Mouse (Mus musculus) G1E (cell line): ENCODE measurements around the gene Mboat1. TPM values are rescaled to one million over a fixed set of nuclear protein-coding genes. Genes with fewer than 3 reads are reported as not detected.

Experiments
- ATAC-seq: 2 replicates; pipeline ENCODE4 v1.8.0; 2016; ENCODE audit warnings: mild to moderate bottlenecking; ENCODE audit not compliant: insufficient number of reproducible peaks, poor library complexity, low FRiP score, severe bottlenecking; ENCODE audit errors: extremely low read depth
- DNase-seq: peaks from one replicate; pipeline ENCODE4 v3.0.0; 2012; ENCODE audit warnings: low spot score
- H3K27me3 ChIP-seq: 2 replicates; pipeline ENCODE4 v1.6.1; 2012; ENCODE audit warnings: mild to moderate bottlenecking, low read length, inconsistent platforms; ENCODE audit not compliant: insufficient read depth
- H3K36me3 ChIP-seq: replicated peaks from 2 replicates; pipeline ENCODE3; 2012; ENCODE audit warnings: mild to moderate bottlenecking, inconsistent platforms
- H3K4me1 ChIP-seq: 2 replicates; pipeline ENCODE4 v1.6.1; 2012; ENCODE audit warnings: low read depth, low read length, inconsistent platforms, mixed read lengths; ENCODE audit not compliant: insufficient read depth
- H3K4me3 ChIP-seq: 2 replicates; pipeline ENCODE4 v1.5.1; 2012; ENCODE audit warnings: low read depth, mild to moderate bottlenecking, inconsistent platforms, low read length, moderate library complexity, mixed read lengths
- H3K9me3 ChIP-seq: replicated peaks from 2 replicates; pipeline ENCODE4 v1.6.1; 2012; ENCODE audit warnings: inconsistent platforms
- CTCF ChIP-seq: IDR thresholded peaks from 2 replicates; pipeline ENCODE4 v1.5.1; 2012; ENCODE audit warnings: low read depth, low read length, inconsistent platforms, mixed read lengths
- GATA1 ChIP-seq: IDR thresholded peaks from 2 replicates; pipeline ENCODE4 v1.6.1; 2012; ENCODE audit warnings: borderline replicate concordance, low read length, inconsistent platforms, mixed read lengths
- GATA2 ChIP-seq: IDR thresholded peaks from 2 replicates; pipeline ENCODE4 v1.6.1; 2012; ENCODE audit warnings: low read depth, low read length, inconsistent platforms, borderline replicate concordance
- POLR2AphosphoS5 ChIP-seq: IDR thresholded peaks from 2 replicates; pipeline ENCODE4 v1.6.1; 2012; ENCODE audit warnings: low read depth, low read length, inconsistent platforms; ENCODE audit not compliant: insufficient replicate concordance
- TAL1 ChIP-seq: conservative IDR thresholded peaks from 2 replicates; pipeline ENCODE4 v1.6.1; 2012; ENCODE audit warnings: low read depth, low read length, inconsistent platforms, mixed read lengths
- polyA plus RNA-seq: library from polyadenylated mRNA; stranded (reverse); fragments of >175 nt; gene quantifications from 2 replicates; pipeline ENCODE4 v1.2.3, GENCODE M21; 2012
- total RNA-seq, 2 experiments: library from RNA; stranded (forward) in 1 of 2; stranded (reverse) in 1 of 2; fragments of 200-1000 nt in 1 of 2; fragments of >200 nt in 1 of 2; fragmentation: Nextera tagmentation in 1 of 2; gene quantifications; 2 replicates each; pipeline ENCODE4 v1.2.3; 2014 to 2017

Mboat1 gene
- total and polyA plus RNA-seq, 3 experiments = 0.49 TPM; not detected in 2

GRCm38 (mm10) chr13:30208176-30208575, 71.9 kb downstream of the Mboat1 start:
- no peaks in the 10 kb centered on the region for H3K9me3 ChIP-seq
- no peak for ATAC-seq
- no peak for DNase-seq
- no peak overlapping the region for H3K4me3 ChIP-seq
- no peaks in the 10 kb centered on the region for H3K36me3 ChIP-seq
- H3K27me3 ChIP-seq = no peaks in the 10 kb centered on the region; the same call in 1 of the 2 replicates
- TF ChIP-seq TAL1 = no peak
- TF ChIP-seq POLR2AphosphoS5 = no peak
- TF ChIP-seq CTCF = no peak
- TF ChIP-seq GATA2 = no peak
- TF ChIP-seq GATA1 = no peak
- H3K4me1 ChIP-seq = no peaks in the 10 kb centered on the region

- no peaks in the 10 kb centered on the region for H3K9me3 ChIP-seq
- ATAC-seq = no peak
- TF ChIP-seq GATA2 = no peak
- TF ChIP-seq GATA1 = no peak
- TF ChIP-seq POLR2AphosphoS5 = no peak
- no peak for TF ChIP-seq CTCF
- TF ChIP-seq TAL1 = no peak
- H3K4me3 ChIP-seq = no peak overlapping the region
- H3K36me3 ChIP-seq = no peaks in the 10 kb centered on the region
- no peaks in the 10 kb centered on the region; the same call in 1 of the 2 replicates for H3K27me3 ChIP-seq
- H3K4me1 ChIP-seq = no peaks in the 10 kb centered on the region
- DNase-seq = no peak
Observed at GRCm38 (mm10) chr13:30213276-30213675, 77.0 kb downstream of the Mboat1 start.

GRCm38 (mm10) chr13:30217588-30218371, 81.5 kb downstream of the Mboat1 start:
- ATAC-seq = no peak
- H3K4me3 ChIP-seq = no peak overlapping the region
- TF ChIP-seq CTCF (no peak), GATA1 (no peak), GATA2 (no peak), POLR2AphosphoS5 (no peak), TAL1 (no peak)

GRCm38 (mm10) chr13:30219597-30219996, 83.3 kb downstream of the Mboat1 start:
- peaks cover 2% of the 10 kb centered on the region; the same call in 1 of the 2 replicates for H3K27me3 ChIP-seq
- H3K9me3 ChIP-seq = no peaks in the 10 kb centered on the region
- DNase-seq (no peak), ATAC-seq (no peak)
- TF ChIP-seq GATA1 (no peak), TAL1 (no peak), GATA2 (no peak), CTCF (no peak), POLR2AphosphoS5 (no peak)
- no peaks in the 10 kb centered on the region for H3K36me3 ChIP-seq
- H3K4me3 ChIP-seq = no peak overlapping the region
- no peaks in the 10 kb centered on the region for H3K4me1 ChIP-seq

More at GRCm38 (mm10) chr13:30217588-30218371, 81.5 kb downstream of the Mboat1 start:
- H3K4me1 ChIP-seq = no peaks in the 10 kb centered on the region
- H3K27me3 ChIP-seq = peaks cover 2% of the 10 kb centered on the region; the same call in 1 of the 2 replicates
- no peak for DNase-seq
- H3K36me3 ChIP-seq = no peaks in the 10 kb centered on the region
- H3K9me3 ChIP-seq = no peaks in the 10 kb centered on the region

GRCm38 (mm10) chr13:30221316-30221715, 85.0 kb downstream of the Mboat1 start:
- H3K27me3 ChIP-seq = 0 out of 2 replicates have a peak, but pooled peaks cover 2% of the 10 kb centered on the region
- no peaks in the 10 kb centered on the region for H3K4me1 ChIP-seq

GRCm38 (mm10) chr13:30224114-30224513, 87.8 kb downstream of the Mboat1 start:
- Histone ChIP-seq H3K4me3 (no peak overlapping the region), H3K4me1 (no peaks in the 10 kb centered on the region), H3K36me3 (no peaks in the 10 kb centered on the region), H3K9me3 (no peaks in the 10 kb centered on the region), H3K27me3 (0 out of 2 replicates have a peak, but pooled peaks cover under 1% of the 10 kb centered on the region)
- TF ChIP-seq POLR2AphosphoS5 (no peak), CTCF (no peak), GATA1 (no peak), TAL1 (no peak), GATA2 (no peak)
- DNase-seq (no peak), ATAC-seq (no peak)

More at GRCm38 (mm10) chr13:30221316-30221715, 85.0 kb downstream of the Mboat1 start:
- TF ChIP-seq POLR2AphosphoS5 (no peak), GATA2 (no peak), GATA1 (no peak), CTCF (no peak), TAL1 (no peak)
- Histone ChIP-seq H3K4me3 (no peak overlapping the region), H3K9me3 (no peaks in the 10 kb centered on the region), H3K36me3 (no peaks in the 10 kb centered on the region)
- no peak for ATAC-seq
- no peak for DNase-seq
